Mouse (Mus musculus) liver, adult 2 months (tissue): Measurements from ENCODE around the gene Gm20721.

Experiments used
- CTCF ChIP-seq: fragments of 200-500 bp; IDR thresholded peaks from 2 replicates; pipeline ENCODE4 v1.5.1; 2011; ENCODE audit warnings: low read depth, low read length, control low read depth
- POLR2A ChIP-seq: fragments of 200-500 bp; IDR thresholded peaks from 2 replicates; pipeline ENCODE4 v1.6.1; 2011; ENCODE audit warnings: low read length, control low read depth; ENCODE audit not compliant: insufficient read depth; ENCODE audit errors: extremely low read depth

DNA sequence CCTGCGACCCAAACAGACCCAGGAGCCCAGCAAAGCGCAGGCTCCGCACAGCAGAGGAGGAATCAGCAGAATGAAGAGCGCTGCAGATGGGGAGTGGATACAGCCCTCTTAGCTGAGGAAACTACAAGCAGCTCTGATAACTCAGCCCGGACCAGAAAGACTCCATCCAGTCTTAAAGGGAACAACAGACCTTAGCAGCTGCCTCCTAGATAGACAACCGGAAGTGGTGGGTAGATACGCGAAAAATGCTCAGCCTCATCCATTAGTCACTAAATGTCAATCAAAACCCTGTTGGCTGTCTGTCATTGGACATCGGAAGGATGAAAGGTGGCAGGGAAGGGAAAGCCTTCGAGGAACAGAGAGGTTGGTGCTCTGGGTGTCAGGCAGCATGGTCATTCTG, 20.1 kb upstream of the Gm20721 start:
- no peak for TF ChIP-seq CTCF
- TF ChIP-seq POLR2A: no peak
